Mouse (Mus musculus) intestine, postnatal 0 days (tissue): ENCODE measurements around the gene Ascl4. TPM values are rescaled to one million over a fixed set of nuclear protein-coding genes. Genes with fewer than 3 reads are reported as not detected.

Experiments
- ATAC-seq: fragments of 200-750 bp; cut with Nextera tagmentation; 2 replicates; pipeline ENCODE4 v1.8.0; 2017; ENCODE audit warnings: mild to moderate bottlenecking, moderate TSS enrichment, moderate library complexity
- H3K27ac ChIP-seq: fragments of 300-500 bp; sonication (generic); 2 replicates; pipeline ENCODE4 v1.5.1; 2014; ENCODE audit warnings: mild to moderate bottlenecking, low read depth, low read length, moderate library complexity
- H3K27me3 ChIP-seq: fragments of 300-500 bp; sonication (generic); replicated peaks from 2 replicates; pipeline ENCODE4 v1.6.1; 2014; ENCODE audit warnings: low read length, mixed read lengths; ENCODE audit not compliant: control insufficient read depth, insufficient read depth
- H3K36me3 ChIP-seq: fragments of 300-500 bp; sonication (generic); 2 replicates; pipeline ENCODE4 v1.6.1; 2014; ENCODE audit warnings: mild to moderate bottlenecking, moderate library complexity; ENCODE audit not compliant: control insufficient read depth, insufficient read depth
- H3K4me1 ChIP-seq: fragments of 300-500 bp; sonication (generic); replicated peaks from 2 replicates; pipeline ENCODE4 v1.6.1; 2014; ENCODE audit warnings: antibody characterized with exemption, low read length, mixed read lengths; ENCODE audit not compliant: control insufficient read depth, insufficient read depth
- H3K4me2 ChIP-seq: fragments of 300-500 bp; sonication (generic); replicated peaks from 2 replicates; pipeline ENCODE4 v1.6.1; 2014; ENCODE audit warnings: low read depth, mild to moderate bottlenecking, moderate library complexity
- H3K4me3 ChIP-seq: fragments of 300-500 bp; sonication (generic); 2 replicates; pipeline ENCODE4 v1.5.1; 2014; ENCODE audit warnings: low read depth, low read length
- H3K9ac ChIP-seq: fragments of 300-500 bp; sonication (generic); 2 replicates; pipeline ENCODE4 v1.6.1; 2014; ENCODE audit warnings: mild to moderate bottlenecking, low read depth, low read length
- H3K9me3 ChIP-seq: fragments of 300-500 bp; sonication (generic); 2 replicates; pipeline ENCODE4 v1.6.1; 2016; ENCODE audit warnings: mixed run types; ENCODE audit not compliant: control insufficient read depth
- CTCF ChIP-seq: sonication (generic); IDR thresholded peaks from 2 replicates; pipeline ENCODE4 v1.5.1; 2016; ENCODE audit warnings: low read depth, mild to moderate bottlenecking, control low read depth, antibody characterized with exemption, moderate library complexity
- WGBS: fragments of 180-500 bp; shearing (Covaris S2); extraction: QIAGEN DNeasy Blood & Tissue Kit; methylation state at CpG from one replicate; pipeline ENCODE4 v1.1.7; 2014; 5-methylcytosine and 5-hydroxymethylcytosine counted together
- polyA plus RNA-seq: library from polyadenylated mRNA; unstranded; fragments of >200 nt; fragmentation: Nextera tagmentation; extraction: Ambion mirVana; gene quantifications from 2 replicates; pipeline ENCODE4 v1.2.1, GENCODE M21; 2015

The Ascl4 gene
- polyA plus RNA-seq = 0.20 TPM in 1 of 2 replicates, not detected in the other

DNA sequence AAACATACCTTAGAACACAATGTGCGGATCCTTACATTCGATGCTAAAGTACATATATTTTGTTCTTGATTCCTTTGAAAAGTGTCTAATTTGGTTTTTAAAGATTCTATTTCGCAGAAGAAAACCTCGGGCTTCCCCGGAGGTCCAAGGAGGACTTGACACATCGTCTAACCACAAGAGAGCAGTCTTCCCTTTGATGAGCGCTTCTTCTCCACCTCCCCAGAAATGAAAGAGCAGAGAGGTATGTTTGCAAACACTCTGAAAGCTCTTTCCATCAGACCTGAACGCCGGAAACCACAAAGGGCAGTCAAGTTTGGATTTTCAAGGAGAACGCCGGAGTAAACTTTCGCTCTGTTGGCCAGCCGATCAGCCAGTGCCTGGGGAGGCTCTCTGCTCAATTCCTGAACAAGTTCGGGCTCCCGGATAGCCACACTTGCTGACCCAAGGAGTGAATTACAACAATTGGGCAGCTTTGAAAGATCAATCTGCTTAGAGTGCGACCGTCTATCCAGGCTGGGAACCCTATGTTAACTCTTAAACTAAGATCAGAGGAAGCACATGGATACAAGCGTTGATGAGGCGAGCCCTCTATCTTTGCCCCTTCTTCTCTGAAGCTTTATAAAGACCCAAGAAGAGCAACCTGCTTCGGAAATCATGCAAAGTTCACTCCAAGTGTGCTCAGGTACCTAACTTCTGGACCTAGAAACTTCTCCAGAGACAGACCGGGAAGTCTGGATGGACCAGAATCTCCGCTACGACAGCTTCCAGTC lies at the start of gene Ascl4:
TSS of gene Ascl4 (plus strand) at position 6 of the 770 bp plus-strand sequence.
- 1% methylated on average over 23 of the region's 23 CpGs for WGBS
- TF ChIP-seq CTCF = peak; percentile 26; the same call in 1 of the 2 replicates
- no peak within 1 kb of the TSS for H3K9ac ChIP-seq
- no peak within 1 kb of the TSS for H3K27ac ChIP-seq
- H3K4me1 ChIP-seq = 0 out of 2 replicates have a peak, but pooled peaks cover 3% of the 10 kb centered on the region
- H3K4me2 ChIP-seq = peak within 1 kb of the TSS; percentile 95
- no peaks in the 10 kb centered on the region for H3K9me3 ChIP-seq
- no peak for ATAC-seq
- H3K36me3 ChIP-seq = no peaks in the 10 kb centered on the region
- peak within 1 kb of the TSS; percentile 56 for H3K4me3 ChIP-seq
- peaks cover 12% of the 10 kb centered on the region for H3K27me3 ChIP-seq

- H3K27me3 ChIP-seq = no peaks in the 10 kb centered on the region
- WGBS = 92% methylated on average over 8 of the region's 8 CpGs
- no peak overlapping the region for H3K4me2 ChIP-seq
- H3K27ac ChIP-seq = no peak overlapping the region
- no peak overlapping the region for H3K9ac ChIP-seq
- H3K9me3 ChIP-seq = no peaks in the 10 kb centered on the region
- H3K36me3 ChIP-seq = peaks cover 76% of the 10 kb centered on the region
- H3K4me3 ChIP-seq = no peak overlapping the region
- H3K4me1 ChIP-seq = no peaks in the 10 kb centered on the region
- no peak for ATAC-seq
- TF ChIP-seq CTCF = no peak
These were observed 47.5 kb upstream of the Ascl4 start for GRCm38 (mm10) chr10:85879886-85880486.

DNA sequence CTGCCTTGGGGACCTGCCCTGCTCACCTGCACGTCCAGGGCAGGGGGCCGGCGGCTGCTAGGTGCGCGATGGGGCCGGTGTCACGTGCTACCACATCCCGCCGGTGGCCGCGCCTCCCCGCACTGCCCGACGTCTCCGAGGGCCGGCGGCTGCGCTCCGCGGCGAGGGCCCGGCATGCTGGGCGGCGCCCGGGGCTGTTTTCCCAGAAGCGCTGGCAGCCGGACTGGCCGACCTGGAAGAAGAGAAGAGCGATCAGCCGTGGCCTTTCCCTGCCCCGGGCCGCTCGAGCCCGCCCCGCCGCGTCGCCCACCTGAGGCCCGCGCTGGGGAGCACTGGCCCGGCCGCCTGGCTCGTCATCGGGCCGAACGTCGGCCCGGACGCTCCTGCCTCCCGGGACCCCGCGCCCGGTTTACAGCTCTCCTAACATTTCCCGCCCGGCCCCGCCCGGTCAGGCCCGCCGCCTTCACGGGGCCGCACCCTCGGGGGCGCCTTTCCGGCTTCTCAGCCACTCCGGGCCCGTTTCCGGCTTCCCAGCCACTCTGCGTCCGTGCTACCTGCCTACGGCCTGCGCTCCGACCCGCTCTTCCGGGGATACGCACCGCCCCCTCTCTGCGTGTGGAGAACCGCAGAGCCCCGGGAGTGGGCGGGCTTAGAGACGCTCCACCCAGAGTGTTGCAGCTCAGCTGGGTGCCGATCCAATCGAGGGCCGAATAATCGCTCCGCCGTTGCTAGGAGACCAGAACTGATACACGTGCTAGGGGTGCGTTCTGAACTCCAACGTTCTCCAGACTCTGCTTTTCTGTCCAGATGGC lies 10.8 kb upstream of the Ascl4 start, which contains the start of gene Prdm4:
TSS of gene Prdm4 (minus strand) at position 645 of the 812 bp plus-strand sequence.
- no peaks in the 10 kb centered on the region for H3K4me1 ChIP-seq
- H3K4me3 ChIP-seq = peak within 1 kb of the TSS; percentile 79
- no peaks in the 10 kb centered on the region for H3K9me3 ChIP-seq
- peak within 1 kb of the TSS; percentile 93 for H3K27ac ChIP-seq
- H3K9ac ChIP-seq = peak within 1 kb of the TSS; percentile 82
- peak; percentile 68 for TF ChIP-seq CTCF
- ATAC-seq = peak; percentile 99
- 0 out of 2 replicates have a peak, but pooled peaks cover 4% of the 10 kb centered on the region for H3K27me3 ChIP-seq
- peak within 1 kb of the TSS; percentile 81 for H3K4me2 ChIP-seq
- WGBS = 0% methylated on average over 79 of the region's 90 CpGs
- H3K36me3 ChIP-seq = peaks cover 24% of the 10 kb centered on the region

DNA sequence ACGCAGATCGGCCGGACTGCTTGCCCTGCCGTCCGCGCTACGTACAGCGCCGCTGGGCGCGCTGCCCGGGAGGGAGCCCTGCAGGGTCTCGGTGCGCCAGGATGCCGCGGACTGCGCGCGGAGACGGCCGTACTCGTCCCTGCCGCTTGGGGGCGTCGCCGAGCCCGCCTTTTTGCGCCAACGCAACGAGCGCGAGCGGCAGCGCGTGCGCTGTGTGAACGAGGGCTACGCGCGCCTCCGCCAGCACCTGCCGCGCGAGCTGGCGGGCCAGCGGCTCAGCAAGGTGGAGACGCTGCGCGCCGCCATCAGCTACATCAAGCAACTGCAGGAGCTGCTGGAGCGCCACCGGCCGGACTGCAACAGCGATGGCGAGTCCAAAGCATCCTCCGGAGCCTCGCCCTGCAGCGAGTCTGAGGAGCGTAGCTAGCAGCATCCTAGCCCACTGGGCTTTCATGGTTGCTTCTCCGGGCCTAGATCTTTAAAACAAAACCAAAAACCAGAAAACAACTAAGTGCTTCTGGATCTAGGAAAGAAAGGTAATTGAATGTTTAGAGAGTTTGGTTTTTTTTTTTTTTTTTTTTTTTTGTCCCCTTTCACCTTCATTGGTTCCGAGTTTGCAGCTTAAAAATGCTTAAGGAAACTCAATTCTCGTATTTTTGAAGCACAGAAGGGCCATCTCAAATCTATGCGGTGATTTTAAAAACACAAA lies 1.2 kb downstream of the Ascl4 start:
- peak; percentile 76 for TF ChIP-seq CTCF
- 1% methylated on average over 63 of the region's 63 CpGs for WGBS
- peak; percentile 89 for ATAC-seq
- Histone ChIP-seq H3K27me3 (peaks cover 12% of the 10 kb centered on the region), H3K4me1 (0 out of 2 replicates have a peak, but pooled peaks cover 3% of the 10 kb centered on the region), H3K36me3 (no peaks in the 10 kb centered on the region), H3K4me3 (peak overlapping the region; percentile 56), H3K4me2 (peak overlapping the region; percentile 95), H3K9me3 (no peaks in the 10 kb centered on the region), H3K9ac (0 out of 2 replicates have a peak overlapping the region, but pooled peaks have one; percentile 31), H3K27ac (no peak overlapping the region)

DNA sequence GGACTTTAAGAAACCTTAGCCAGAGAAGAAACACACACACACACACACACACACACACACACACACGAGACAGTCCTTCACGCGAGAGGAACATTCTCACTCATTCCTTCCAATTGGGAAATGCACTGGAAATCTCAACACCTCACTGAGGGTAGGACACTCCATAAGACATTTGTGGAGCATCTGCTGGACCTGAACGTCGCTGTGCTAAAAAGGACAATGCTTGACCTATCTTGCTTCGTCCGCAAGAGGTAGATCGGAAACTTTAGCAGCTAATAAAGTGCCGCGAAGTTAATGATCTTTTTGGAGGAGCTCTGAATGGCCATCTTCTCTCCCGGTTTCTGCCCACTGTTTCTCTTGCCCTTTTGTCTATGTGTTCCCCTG lies 1.7 kb downstream of the Ascl4 start:
- no peak overlapping the region for H3K9ac ChIP-seq
- no peak for ATAC-seq
- peaks cover 12% of the 10 kb centered on the region for H3K27me3 ChIP-seq
- no peaks in the 10 kb centered on the region for H3K36me3 ChIP-seq
- H3K27ac ChIP-seq = no peak overlapping the region
- peak overlapping the region; percentile 95 for H3K4me2 ChIP-seq
- H3K4me3 ChIP-seq = no peak overlapping the region
- H3K4me1 ChIP-seq = 0 out of 2 replicates have a peak, but pooled peaks cover 3% of the 10 kb centered on the region
- WGBS = 50% methylated on average over 11 of the region's 11 CpGs
- TF ChIP-seq CTCF = no peak
- H3K9me3 ChIP-seq = no peaks in the 10 kb centered on the region
